Mouse (Mus musculus): Measurements from ENCODE around the gene 1110051M20Rik.

DNA sequence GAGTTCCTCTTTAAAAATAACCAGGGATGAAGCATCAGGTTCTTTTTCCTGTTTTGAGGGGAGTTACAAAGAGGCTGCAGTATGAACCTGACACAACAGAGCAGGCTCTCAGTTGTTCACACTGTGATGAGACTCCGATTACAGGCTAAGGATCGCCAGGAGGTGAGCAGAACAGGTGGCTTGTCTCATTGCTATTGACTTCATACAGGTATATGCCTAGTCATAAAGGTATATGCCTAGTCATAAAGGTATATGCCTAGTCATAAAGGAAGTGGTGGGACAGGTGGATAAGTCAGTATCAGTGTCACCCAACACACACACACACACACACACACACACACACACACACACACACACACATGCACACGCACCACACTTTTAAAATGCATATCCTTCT lies 115.8 kb downstream of the 1110051M20Rik start:
- no peak for TF ChIP-seq POLR2A (IDR thresholded peaks at IDR 0.05; ENCODE audit: borderline replicate concordance, extremely low read depth, low read depth, low read length)
- TF ChIP-seq CTCF (IDR thresholded peaks at IDR 0.05; ENCODE audit: insufficient read depth, low read length) = no peak
